Mouse (Mus musculus) neural tube, embryonic 13.5 days (tissue): ENCODE measurements at regions not wholly inside any gene's neighbourhood (a gene's known extent, or its start where the extent isn't known, plus 50 kb on each side); places are given as distances from the start of the nearest gene placed in this dataset.

Experiments
- ATAC-seq: fragments of 200-750 bp; cut with Nextera tagmentation; 2 replicates; pipeline ENCODE4 v1.8.0; 2017; ENCODE audit warnings: low read depth, mild to moderate bottlenecking, moderate TSS enrichment, moderate library complexity
- H3K27ac ChIP-seq: fragments of 300-500 bp; sonication (generic); replicated peaks from 2 replicates; pipeline ENCODE4 v1.5.1; 2015; ENCODE audit warnings: moderate library complexity, mild to moderate bottlenecking, inconsistent platforms
- H3K27me3 ChIP-seq: fragments of 300-500 bp; sonication (generic); 2 replicates; pipeline ENCODE4 v1.6.1; 2015; ENCODE audit warnings: mild to moderate bottlenecking, inconsistent platforms
- H3K36me3 ChIP-seq: fragments of 300-500 bp; sonication (generic); 2 replicates; pipeline ENCODE4 v1.6.1; 2015; ENCODE audit warnings: mild to moderate bottlenecking, inconsistent platforms
- H3K4me1 ChIP-seq: fragments of 300-500 bp; sonication (generic); replicated peaks from 2 replicates; pipeline ENCODE4 v1.6.1; 2015; ENCODE audit warnings: inconsistent platforms
- H3K4me2 ChIP-seq: fragments of 300-500 bp; sonication (generic); 2 replicates; pipeline ENCODE4 v1.6.1; 2015; ENCODE audit warnings: inconsistent platforms, mild to moderate bottlenecking, moderate library complexity
- H3K4me3 ChIP-seq: fragments of 300-500 bp; sonication (generic); 2 replicates; pipeline ENCODE4 v1.5.1; 2015; ENCODE audit warnings: mild to moderate bottlenecking, inconsistent platforms
- H3K9ac ChIP-seq: fragments of 300-500 bp; sonication (generic); 2 replicates; pipeline ENCODE4 v1.6.1; 2015; ENCODE audit warnings: moderate library complexity, mild to moderate bottlenecking, inconsistent platforms
- H3K9me3 ChIP-seq: fragments of 300-500 bp; sonication (generic); 2 replicates; pipeline ENCODE4 v1.6.1; 2016; ENCODE audit warnings: inconsistent platforms
- WGBS: fragments of 180-500 bp; shearing (Covaris S2); methylation state at CpG from one replicate; pipeline ENCODE4 v1.1.7; 2015; 5-methylcytosine and 5-hydroxymethylcytosine counted together

- no peaks in the 10 kb centered on the region for H3K36me3 ChIP-seq
- no peak overlapping the region for H3K4me3 ChIP-seq
- H3K27me3 ChIP-seq: no peaks in the 10 kb centered on the region
- 93% methylated on average over 11 of the region's 11 CpGs for WGBS
- H3K4me1 ChIP-seq: peaks cover 7% of the 10 kb centered on the region; the same call in 1 of the 2 replicates
- H3K9me3 ChIP-seq: no peaks in the 10 kb centered on the region
- H3K9ac ChIP-seq: no peak overlapping the region
- no peak overlapping the region for H3K4me2 ChIP-seq
- no peak for ATAC-seq
- H3K27ac ChIP-seq: no peak overlapping the region
These were observed 122.0 kb downstream of the 2410131K14Rik start for GRCm38 (mm10) chr5:118367047-118367446.

GRCm38 (mm10) chr5:118373581-118373981, 128.6 kb downstream of the 2410131K14Rik start:
- H3K9ac ChIP-seq: no peak overlapping the region
- no peak overlapping the region for H3K27ac ChIP-seq
- 8% methylated on average over 13 of the region's 13 CpGs for WGBS
- peaks cover 4% of the 10 kb centered on the region for H3K27me3 ChIP-seq
- no peaks in the 10 kb centered on the region for H3K36me3 ChIP-seq
- peak overlapping the region; percentile 24; the same call in 1 of the 2 replicates for H3K4me2 ChIP-seq
- peaks cover 26% of the 10 kb centered on the region for H3K4me1 ChIP-seq
- ATAC-seq: no peak
- no peaks in the 10 kb centered on the region for H3K9me3 ChIP-seq
- no peak overlapping the region for H3K4me3 ChIP-seq

- no peak overlapping the region for H3K4me3 ChIP-seq
These were observed 129.9 kb downstream of the 2410131K14Rik start for GRCm38 (mm10) chr5:118374968-118375367.

GRCm38 (mm10) chr5:118375916-118376315, 130.9 kb downstream of the 2410131K14Rik start:
- H3K27me3 ChIP-seq: peaks cover 4% of the 10 kb centered on the region
- no peak overlapping the region for H3K27ac ChIP-seq
- H3K36me3 ChIP-seq: no peaks in the 10 kb centered on the region
- H3K4me2 ChIP-seq: no peak overlapping the region
- H3K4me1 ChIP-seq: peaks cover 44% of the 10 kb centered on the region
- WGBS: 77% methylated on average over 5 of the region's 5 CpGs
- no peak overlapping the region for H3K4me3 ChIP-seq
- no peak for ATAC-seq
- H3K9me3 ChIP-seq: no peaks in the 10 kb centered on the region
- no peak overlapping the region for H3K9ac ChIP-seq

More at GRCm38 (mm10) chr5:118374968-118375367, 129.9 kb downstream of the 2410131K14Rik start:
- H3K4me2 ChIP-seq: no peak overlapping the region
- no peaks in the 10 kb centered on the region for H3K9me3 ChIP-seq
- H3K27me3 ChIP-seq: peaks cover 4% of the 10 kb centered on the region
- H3K27ac ChIP-seq: no peak overlapping the region
- ATAC-seq: no peak
- no peaks in the 10 kb centered on the region for H3K36me3 ChIP-seq
- 70% methylated on average over 2 of the region's 2 CpGs for WGBS
- peaks cover 38% of the 10 kb centered on the region for H3K4me1 ChIP-seq
- no peak overlapping the region for H3K9ac ChIP-seq

DNA sequence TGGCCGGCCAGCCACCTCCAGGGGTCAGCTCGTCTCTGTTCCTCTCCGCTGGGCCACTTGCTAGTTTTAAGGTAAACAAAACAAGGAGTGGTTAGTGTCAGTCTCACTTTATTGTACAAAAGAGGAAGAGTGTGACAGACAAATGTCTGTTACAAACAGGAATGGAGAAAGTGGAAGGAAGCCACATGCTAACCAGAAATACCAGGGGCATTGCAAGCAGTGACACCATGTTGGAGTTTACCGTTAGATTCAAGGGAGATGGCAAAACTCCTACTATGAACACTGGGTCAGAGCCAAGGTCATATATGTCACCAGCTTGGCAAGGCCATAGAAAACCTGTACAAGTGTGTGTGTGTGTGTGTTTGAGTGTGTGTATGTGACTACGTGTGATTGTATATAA, 131.5 kb downstream of the 2410131K14Rik start:
- Histone ChIP-seq H3K27me3 (peaks cover 4% of the 10 kb centered on the region), H3K36me3 (no peaks in the 10 kb centered on the region), H3K4me2 (no peak overlapping the region), H3K4me3 (no peak overlapping the region), H3K9me3 (no peaks in the 10 kb centered on the region), H3K9ac (0 out of 2 replicates have a peak overlapping the region, but pooled peaks have one; percentile 12), H3K4me1 (peaks cover 48% of the 10 kb centered on the region), H3K27ac (no peak overlapping the region)
- no peak for ATAC-seq
- 80% methylated on average over 5 of the region's 5 CpGs for WGBS

GRCm38 (mm10) chr5:118377402-118377848, 132.4 kb downstream of the 2410131K14Rik start:
- 44% methylated on average over 8 of the region's 8 CpGs for WGBS
- no peaks in the 10 kb centered on the region for H3K9me3 ChIP-seq
- H3K27ac ChIP-seq: no peak overlapping the region; the same call in 1 of the 2 replicates
- H3K4me3 ChIP-seq: no peak overlapping the region
- ATAC-seq: no peak
- H3K27me3 ChIP-seq: peaks cover 4% of the 10 kb centered on the region
- H3K9ac ChIP-seq: no peak overlapping the region
- H3K4me1 ChIP-seq: peaks cover 53% of the 10 kb centered on the region
- no peak overlapping the region for H3K4me2 ChIP-seq
- no peaks in the 10 kb centered on the region for H3K36me3 ChIP-seq

GRCm38 (mm10) chr5:118379245-118380051, 134.4 kb downstream of the 2410131K14Rik start:
- Histone ChIP-seq H3K36me3 (no peaks in the 10 kb centered on the region), H3K4me2 (peak overlapping the region; percentile 18; the same call in 1 of the 2 replicates), H3K9ac (no peak overlapping the region), H3K4me3 (no peak overlapping the region), H3K27ac (peak overlapping the region; percentile 91), H3K27me3 (peaks cover 4% of the 10 kb centered on the region), H3K4me1 (peaks cover 38% of the 10 kb centered on the region), H3K9me3 (no peaks in the 10 kb centered on the region)
- no peak for ATAC-seq
- 33% methylated on average over 24 of the region's 24 CpGs for WGBS

DNA sequence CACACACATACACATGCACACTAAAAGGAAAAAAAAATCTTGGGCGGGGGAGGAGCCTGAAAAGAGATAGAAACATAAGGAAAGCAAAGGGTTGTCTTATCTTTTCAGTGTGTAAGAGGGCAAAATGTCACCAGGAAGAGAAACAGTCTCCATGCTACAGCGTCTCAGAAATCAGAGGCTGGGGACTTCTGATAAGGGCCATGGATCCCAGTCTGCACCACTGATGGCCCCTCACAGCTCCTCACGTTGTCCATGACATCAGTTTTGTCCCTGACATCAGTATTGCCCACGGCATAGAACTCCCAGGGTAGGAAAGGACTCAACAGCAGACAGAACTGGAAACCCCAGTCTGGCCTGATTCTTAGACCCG, 135.0 kb downstream of the 2410131K14Rik start:
- Histone ChIP-seq H3K4me2 (peak overlapping the region; percentile 67), H3K27ac (peak overlapping the region; percentile 91), H3K4me3 (peak overlapping the region; percentile 41), H3K9me3 (no peaks in the 10 kb centered on the region), H3K27me3 (peaks cover 1% of the 10 kb centered on the region), H3K4me1 (peaks cover 37% of the 10 kb centered on the region), H3K9ac (0 out of 2 replicates have a peak overlapping the region, but pooled peaks have one; percentile 65), H3K36me3 (no peaks in the 10 kb centered on the region)
- WGBS: 18% methylated on average over 5 of the region's 5 CpGs
- no peak for ATAC-seq

- H3K27me3 ChIP-seq: no peaks in the 10 kb centered on the region
- H3K4me3 ChIP-seq: peak overlapping the region; percentile 41
- H3K4me2 ChIP-seq: peak overlapping the region; percentile 67
- WGBS: under 1% methylated on average over 42 of the region's 45 CpGs
- no peaks in the 10 kb centered on the region for H3K9me3 ChIP-seq
- peak; percentile 81 for ATAC-seq
- H3K27ac ChIP-seq: peak overlapping the region; percentile 91
- peak overlapping the region; percentile 65 for H3K9ac ChIP-seq
- H3K4me1 ChIP-seq: peaks cover 37% of the 10 kb centered on the region
- no peaks in the 10 kb centered on the region for H3K36me3 ChIP-seq
These were observed 135.6 kb downstream of the 2410131K14Rik start for GRCm38 (mm10) chr5:118380422-118381293.

GRCm38 (mm10) chr5:118381294-118381675, 136.3 kb downstream of the 2410131K14Rik start:
- under 1% methylated on average over 12 of the region's 12 CpGs for WGBS
- no peaks in the 10 kb centered on the region for H3K9me3 ChIP-seq
- H3K9ac ChIP-seq: peak overlapping the region; percentile 65
- peak overlapping the region; percentile 41 for H3K4me3 ChIP-seq
- H3K4me1 ChIP-seq: peaks cover 37% of the 10 kb centered on the region
- no peaks in the 10 kb centered on the region for H3K27me3 ChIP-seq
- no peaks in the 10 kb centered on the region for H3K36me3 ChIP-seq
- H3K4me2 ChIP-seq: peak overlapping the region; percentile 67
- peak overlapping the region; percentile 91 for H3K27ac ChIP-seq
- peak; percentile 66 for ATAC-seq

DNA sequence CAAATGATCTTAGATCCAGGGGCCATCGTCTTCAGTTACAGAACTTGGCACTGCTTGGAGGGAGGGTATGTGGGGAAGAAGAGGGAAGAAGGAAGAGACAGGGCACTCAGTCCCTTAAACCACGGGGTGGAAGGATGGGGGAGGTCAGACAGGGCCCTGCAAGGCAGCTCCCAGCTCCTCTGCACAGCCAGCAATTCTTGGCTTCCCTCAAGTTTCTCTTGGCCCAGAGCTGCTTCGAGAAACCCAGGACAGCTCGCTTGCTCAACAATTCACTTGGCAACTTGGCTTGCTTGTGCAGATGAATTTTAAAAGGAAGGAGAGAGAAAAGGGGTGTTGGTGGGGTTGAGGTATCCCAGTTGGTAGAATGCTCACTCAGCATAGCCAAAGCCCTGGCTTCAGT, 141.1 kb downstream of the 2410131K14Rik start:
- Histone ChIP-seq H3K4me3 (no peak overlapping the region), H3K4me2 (no peak overlapping the region), H3K9me3 (no peaks in the 10 kb centered on the region; the same call in 1 of the 2 replicates), H3K36me3 (no peaks in the 10 kb centered on the region), H3K27me3 (no peaks in the 10 kb centered on the region), H3K4me1 (peaks cover 8% of the 10 kb centered on the region; the same call in 1 of the 2 replicates), H3K9ac (no peak overlapping the region), H3K27ac (no peak overlapping the region)
- no peak for ATAC-seq
- 60% methylated on average over 4 of the region's 4 CpGs for WGBS

- H3K4me3 ChIP-seq: no peak overlapping the region
- no peaks in the 10 kb centered on the region for H3K27me3 ChIP-seq
- no peak overlapping the region for H3K4me2 ChIP-seq
- no peak overlapping the region for H3K9ac ChIP-seq
- 77% methylated on average over 6 of the region's 6 CpGs for WGBS
- no peaks in the 10 kb centered on the region for H3K36me3 ChIP-seq
- no peak for ATAC-seq
- no peaks in the 10 kb centered on the region for H3K4me1 ChIP-seq
- H3K27ac ChIP-seq: no peak overlapping the region
- no peaks in the 10 kb centered on the region; the same call in 1 of the 2 replicates for H3K9me3 ChIP-seq
These were observed 143.4 kb downstream of the 2410131K14Rik start for GRCm38 (mm10) chr5:118388419-118388818.
